Mouse (Mus musculus) activated CD4-positive, CD25-positive, alpha-beta regulatory T cell, adult 9 weeks (primary cell): Measurements from ENCODE around the gene Plbd1. TPM values are rescaled to one million over a fixed set of nuclear protein-coding genes. Genes with fewer than 3 reads are reported as not detected.

ENCODE experiments used
- polyA plus RNA-seq: library from polyadenylated mRNA; unstranded; fragments of 100-300 nt; shearing (Covaris generic); gene quantifications from one replicate; pipeline ENCODE4 v1.2.1, GENCODE M21; 2017

Gene Plbd1
- polyA plus RNA-seq, result 2.5 TPM

DNA sequence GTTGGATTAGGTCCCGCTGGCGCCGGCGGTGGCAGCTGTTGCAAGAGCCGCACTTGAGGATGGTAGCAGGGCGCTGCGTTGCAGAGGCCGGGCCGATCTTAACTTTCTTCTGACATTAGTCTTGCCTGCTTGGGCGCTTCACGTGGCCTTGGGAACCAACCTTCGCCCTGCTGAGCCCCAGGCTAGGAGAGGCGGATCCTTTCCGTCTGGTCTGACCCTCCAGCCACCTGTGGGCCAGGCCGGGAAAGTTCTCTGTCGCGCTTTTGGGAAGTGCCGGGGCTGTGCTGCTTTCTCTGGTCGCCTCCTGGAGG is at the start of gene Plbd1:
TSS of gene Plbd1 (minus strand) at position 223 of the 311 bp plus-strand sequence.

Other genes with a start within 250 kb of the Plbd1 start
- gene E330021D16Rik, start 246.4 kb downstream of the Plbd1 start, polyA plus RNA-seq, result 2.0 TPM
- gene Atf7ip, start 155.8 kb downstream of the Plbd1 start, polyA plus RNA-seq, result 201 TPM
- not detected for gene Gucy2c, start 119.8 kb upstream of the Plbd1 start, polyA plus RNA-seq
- 1.2 TPM for gene Hist4h4, start 142.5 kb upstream of the Plbd1 start, polyA plus RNA-seq
- 43.2 TPM for gene H2afj, start 146.3 kb upstream of the Plbd1 start, polyA plus RNA-seq
- gene BC049715, start 165.7 kb upstream of the Plbd1 start, polyA plus RNA-seq, result 1.7 TPM
- 100 TPM for gene Wbp11, start 166.3 kb upstream of the Plbd1 start, polyA plus RNA-seq
- not detected for gene Smco3, start 173.5 kb upstream of the Plbd1 start, polyA plus RNA-seq
- gene Art4, start 195.8 kb upstream of the Plbd1 start, polyA plus RNA-seq, result 2.3 TPM
- gene Mgp, start 213.9 kb upstream of the Plbd1 start, polyA plus RNA-seq, result not detected